Mouse (Mus musculus): ENCODE measurements around the gene Sap30bp. TPM values are rescaled to one million over a fixed set of nuclear protein-coding genes. Genes with fewer than 3 reads are reported as not detected.

Sap30bp gene
- total RNA-seq, 1 experiment: 63.5 TPM

DNA sequence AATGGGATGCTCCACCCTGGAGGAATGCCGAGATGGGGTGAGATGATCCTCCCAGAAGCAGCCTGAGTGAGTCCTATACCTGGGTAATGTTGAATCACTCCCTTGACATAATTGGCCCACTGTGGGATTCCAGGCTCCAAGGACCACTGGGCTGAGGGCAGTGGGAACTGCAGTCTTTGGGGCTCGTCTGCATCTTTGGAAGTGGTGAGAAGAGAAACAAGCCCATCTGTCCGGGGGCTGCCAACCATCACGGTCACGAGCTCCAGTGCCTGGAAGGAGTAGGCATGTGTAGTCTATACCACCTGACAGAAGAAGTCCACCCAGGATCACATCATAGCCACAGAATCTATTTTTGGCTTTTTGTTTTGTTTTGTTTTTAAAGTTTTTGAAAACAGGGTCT is 77.9 kb downstream of the Sap30bp start:
- no peak overlapping the region; the same call in 1 of the 2 replicates for H3K9ac ChIP-seq (ENCODE audit: insufficient read depth, low read depth, low read length, poor library complexity, severe bottlenecking)
- no peak overlapping the region for H3K27ac ChIP-seq (ENCODE audit: insufficient read depth, low read depth, low read length, poor library complexity, severe bottlenecking)
- no peak for DNase-seq (ENCODE audit: low read depth, low spot score)
- H3K36me3 ChIP-seq (ENCODE audit: control insufficient read depth, insufficient read depth, low read length, poor library complexity, severe bottlenecking): peaks cover 35% of the 10 kb centered on the region
- in situ Hi-C loops (cut with MboI; ENCODE audit: low sequenced_read_pairs in 2 of 2, unreplicated experiment in 2 of 2): no loop called here
- no peaks in the 10 kb centered on the region for H3K9me3 ChIP-seq (ENCODE audit: control insufficient read depth, insufficient read depth, low read depth, low read length)
- TF ChIP-seq ZNF384 (IDR thresholded peaks at IDR 0.05; ENCODE audit: low read depth, low read length) (no peak), CHD2 (IDR thresholded peaks at IDR 0.05; ENCODE audit: low read depth, low read length) (no peak), HCFC1 (IDR thresholded peaks at IDR 0.05; ENCODE audit: borderline replicate concordance, insufficient read depth, low read length) (no peak), MAFK (IDR thresholded peaks at IDR 0.05; ENCODE audit: insufficient read depth, low read depth, low read length) (no peak), ZC3H11A (IDR thresholded peaks at IDR 0.05; ENCODE audit: borderline replicate concordance, low read depth, low read length) (no peak)
- peaks cover 2 to 22% of the 10 kb centered on the region in 2 experiments; a peak in 2 of 4 replicates for H3K4me1 ChIP-seq (ENCODE audit: control insufficient read depth in 2 of 2, insufficient read depth in 2 of 2, low read length in 2 of 2, poor library complexity in 1 of 2)
- no peak overlapping the region for H3K4me3 ChIP-seq (ENCODE audit: insufficient read depth in 1 of 2, low read depth in 1 of 2, low read length in 2 of 2, poor library complexity in 1 of 2, severe bottlenecking in 1 of 2)

DNA sequence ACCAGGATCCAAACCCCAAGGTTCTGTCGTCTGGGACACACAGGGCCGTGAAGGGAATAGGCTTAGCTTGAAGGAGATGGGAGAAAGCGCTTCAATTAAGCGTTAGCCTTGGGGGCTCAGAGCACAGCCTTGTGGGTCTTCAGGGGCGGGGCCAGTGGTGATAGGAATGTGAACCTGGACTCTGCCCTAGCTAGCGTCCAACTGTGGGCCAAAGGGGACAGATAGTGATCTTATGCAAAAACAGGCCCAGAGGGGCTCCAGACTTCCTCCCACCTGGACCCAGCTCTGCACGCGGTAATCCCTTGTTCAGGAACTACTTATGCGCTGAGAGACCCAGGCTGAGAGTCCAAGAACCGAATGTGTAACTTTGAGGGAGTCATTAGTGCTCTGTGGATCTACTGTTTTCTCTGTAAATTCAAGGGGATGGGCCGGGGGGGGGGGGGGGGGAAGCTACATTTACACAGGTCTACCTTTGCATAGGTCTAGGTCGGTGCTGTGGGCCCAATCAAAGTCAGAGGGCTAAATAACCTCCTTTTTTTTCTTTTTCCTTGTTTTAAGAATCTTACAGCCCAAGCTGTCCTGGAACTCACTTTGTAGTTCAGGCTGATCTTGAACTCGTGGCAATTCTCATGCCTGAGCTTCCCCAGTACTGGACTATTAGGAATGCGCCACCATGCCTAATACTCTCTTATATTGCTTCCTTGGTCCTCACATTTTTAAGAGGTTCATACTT is 78.6 kb downstream of the Sap30bp start:
- TF ChIP-seq ZNF384 (IDR thresholded peaks at IDR 0.05; ENCODE audit: low read depth, low read length) (no peak), HCFC1 (IDR thresholded peaks at IDR 0.05; ENCODE audit: borderline replicate concordance, insufficient read depth, low read length) (no peak), CHD2 (IDR thresholded peaks at IDR 0.05; ENCODE audit: low read depth, low read length) (no peak), MAFK (IDR thresholded peaks at IDR 0.05; ENCODE audit: insufficient read depth, low read depth, low read length) (no peak), ZC3H11A (IDR thresholded peaks at IDR 0.05; ENCODE audit: borderline replicate concordance, low read depth, low read length) (no peak)
- in situ Hi-C loops (cut with MboI; ENCODE audit: low sequenced_read_pairs in 2 of 2, unreplicated experiment in 2 of 2): no loop called here
- peaks cover 2 to 17% of the 10 kb centered on the region in 2 experiments; a peak in 2 of 4 replicates for H3K4me1 ChIP-seq (ENCODE audit: control insufficient read depth in 2 of 2, insufficient read depth in 2 of 2, low read length in 2 of 2, poor library complexity in 1 of 2)
- peaks cover 35% of the 10 kb centered on the region for H3K36me3 ChIP-seq (ENCODE audit: control insufficient read depth, insufficient read depth, low read length, poor library complexity, severe bottlenecking)
- H3K9me3 ChIP-seq (ENCODE audit: control insufficient read depth, insufficient read depth, low read depth, low read length): no peaks in the 10 kb centered on the region
- H3K27ac ChIP-seq (ENCODE audit: insufficient read depth, low read depth, low read length, poor library complexity, severe bottlenecking): no peak overlapping the region
- no peak for DNase-seq (ENCODE audit: low read depth, low spot score)
- H3K4me3 ChIP-seq (ENCODE audit: insufficient read depth in 1 of 2, low read depth in 1 of 2, low read length in 2 of 2, poor library complexity in 1 of 2, severe bottlenecking in 1 of 2): peak overlapping the region; percentile 78 to 96
- H3K9ac ChIP-seq (ENCODE audit: insufficient read depth, low read depth, low read length, poor library complexity, severe bottlenecking): peak overlapping the region; percentile 92

DNA sequence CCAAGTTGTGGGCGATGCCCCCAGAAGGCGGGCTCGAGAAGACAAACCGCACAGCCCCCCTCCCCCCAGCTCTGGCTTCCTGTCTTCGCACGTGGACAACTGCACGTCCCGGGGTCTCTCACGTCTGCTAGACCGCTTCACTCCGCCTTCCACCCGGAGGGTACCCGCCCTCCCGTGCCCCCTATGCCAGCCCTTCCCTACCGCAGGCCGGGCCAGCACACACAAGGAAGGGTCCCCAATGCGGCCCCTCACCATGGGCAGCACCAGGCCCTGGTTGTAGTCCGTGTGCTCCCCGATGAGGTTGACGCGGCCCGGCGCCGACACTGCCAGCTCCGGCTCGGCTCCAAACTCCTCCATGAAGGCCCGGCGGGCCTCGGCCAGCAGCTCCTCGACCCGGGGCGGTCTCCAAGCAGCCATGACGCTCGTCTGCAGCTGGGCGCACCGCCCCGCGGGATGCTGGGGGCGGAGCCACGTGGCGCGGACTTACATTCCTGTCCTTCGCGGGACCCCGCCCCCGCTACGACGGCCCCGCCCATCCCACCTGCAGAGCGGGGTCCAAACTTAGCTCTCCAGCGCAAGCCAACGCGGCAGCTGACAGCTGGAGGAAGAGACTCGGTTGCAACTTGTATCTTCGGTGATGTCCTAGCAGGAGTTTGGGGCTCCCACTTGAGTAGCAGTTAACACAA is 79.3 kb downstream of the Sap30bp start, which contains the start of gene Galk1:
Galk1 (minus strand) TSS at position 458 of the 686 bp plus-strand sequence.
- peaks cover 2 to 13% of the 10 kb centered on the region in 2 experiments; a peak in 2 of 4 replicates for H3K4me1 ChIP-seq (ENCODE audit: control insufficient read depth in 2 of 2, insufficient read depth in 2 of 2, low read length in 2 of 2, poor library complexity in 1 of 2)
- peak; percentile 91 for DNase-seq (ENCODE audit: low read depth, low spot score)
- peak within 1 kb of the TSS; percentile 92 for H3K9ac ChIP-seq (ENCODE audit: insufficient read depth, low read depth, low read length, poor library complexity, severe bottlenecking)
- in situ Hi-C loops (cut with MboI; ENCODE audit: low sequenced_read_pairs in 2 of 2, unreplicated experiment in 2 of 2): no loop called here
- no peak for TF ChIP-seq ZC3H11A (IDR thresholded peaks at IDR 0.05; ENCODE audit: borderline replicate concordance, low read depth, low read length)
- no peak for TF ChIP-seq ZNF384 (IDR thresholded peaks at IDR 0.05; ENCODE audit: low read depth, low read length)
- TF ChIP-seq MAFK (IDR thresholded peaks at IDR 0.05; ENCODE audit: insufficient read depth, low read depth, low read length): no peak
- no peak for TF ChIP-seq CHD2 (IDR thresholded peaks at IDR 0.05; ENCODE audit: low read depth, low read length)
- no peak for TF ChIP-seq HCFC1 (IDR thresholded peaks at IDR 0.05; ENCODE audit: borderline replicate concordance, insufficient read depth, low read length)
- peaks cover 31% of the 10 kb centered on the region for H3K36me3 ChIP-seq (ENCODE audit: control insufficient read depth, insufficient read depth, low read length, poor library complexity, severe bottlenecking)
- H3K9me3 ChIP-seq (ENCODE audit: control insufficient read depth, insufficient read depth, low read depth, low read length): no peaks in the 10 kb centered on the region
- H3K27ac ChIP-seq (ENCODE audit: insufficient read depth, low read depth, low read length, poor library complexity, severe bottlenecking): peak within 1 kb of the TSS; percentile 61; the same call in 1 of the 2 replicates
- peak within 1 kb of the TSS; percentile 78 to 96 for H3K4me3 ChIP-seq (ENCODE audit: insufficient read depth in 1 of 2, low read depth in 1 of 2, low read length in 2 of 2, poor library complexity in 1 of 2, severe bottlenecking in 1 of 2)

DNA sequence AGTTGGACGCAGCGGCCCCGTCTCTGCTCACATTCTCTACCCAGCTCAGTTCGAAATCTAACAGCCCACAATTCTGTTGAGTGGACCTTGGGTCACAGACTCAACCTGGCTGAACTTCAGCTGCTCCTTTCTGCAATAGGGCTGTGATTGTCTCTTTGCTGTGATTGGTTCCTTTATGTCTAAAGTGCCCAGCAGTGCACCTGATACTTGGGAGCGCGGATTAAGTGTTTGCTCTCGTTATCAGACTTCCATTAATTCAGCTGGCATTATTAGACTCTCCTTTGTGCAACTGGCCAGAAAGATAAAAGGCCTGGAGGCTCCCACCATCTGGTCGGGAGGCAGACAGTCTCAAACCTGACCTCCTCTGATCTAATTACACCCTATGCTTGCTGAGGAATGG is 81.7 kb downstream of the Sap30bp start:
- in situ Hi-C loops (cut with MboI; ENCODE audit: low sequenced_read_pairs in 2 of 2, unreplicated experiment in 2 of 2): no loop called here
- H3K9me3 ChIP-seq (ENCODE audit: control insufficient read depth, insufficient read depth, low read depth, low read length): no peaks in the 10 kb centered on the region
- H3K4me3 ChIP-seq (ENCODE audit: insufficient read depth in 1 of 2, low read depth in 1 of 2, low read length in 2 of 2, poor library complexity in 1 of 2, severe bottlenecking in 1 of 2): no peak overlapping the region
- TF ChIP-seq CHD2 (IDR thresholded peaks at IDR 0.05; ENCODE audit: low read depth, low read length) (no peak), MAFK (IDR thresholded peaks at IDR 0.05; ENCODE audit: insufficient read depth, low read depth, low read length) (no peak), ZNF384 (IDR thresholded peaks at IDR 0.05; ENCODE audit: low read depth, low read length) (no peak), ZC3H11A (IDR thresholded peaks at IDR 0.05; ENCODE audit: borderline replicate concordance, low read depth, low read length) (no peak)
- H3K36me3 ChIP-seq (ENCODE audit: control insufficient read depth, insufficient read depth, low read length, poor library complexity, severe bottlenecking): peaks cover 10% of the 10 kb centered on the region
- H3K27ac ChIP-seq (ENCODE audit: insufficient read depth, low read depth, low read length, poor library complexity, severe bottlenecking): no peak overlapping the region
- peaks cover 2 to 13% of the 10 kb centered on the region in 2 experiments; a peak in 2 of 4 replicates for H3K4me1 ChIP-seq (ENCODE audit: control insufficient read depth in 2 of 2, insufficient read depth in 2 of 2, low read length in 2 of 2, poor library complexity in 1 of 2)
- no peak for DNase-seq (ENCODE audit: low read depth, low spot score)
- no peak overlapping the region for H3K9ac ChIP-seq (ENCODE audit: insufficient read depth, low read depth, low read length, poor library complexity, severe bottlenecking)

Other genes with a start within 250 kb of the Sap30bp start
- 16.3 and 24.4 TPM in 2 replicates for gene Grb2, start 224.7 kb upstream of the Sap30bp start, total RNA-seq (2012; rRNA removed)
- gene Tmem94, start 167.8 kb upstream of the Sap30bp start, total RNA-seq (2012; rRNA removed): 17.7 and 32.1 TPM in 2 replicates
- 9.6 and 10.5 TPM in 2 replicates for gene Caskin2, start 119.6 kb upstream of the Sap30bp start, total RNA-seq (2012; rRNA removed)
- 63.6 and 64.4 TPM in 2 replicates for gene Tsen54, start 118.6 kb upstream of the Sap30bp start, total RNA-seq (2012; rRNA removed)
- 96.5 and 145 TPM in 2 replicates for gene Llgl2, start 109.2 kb upstream of the Sap30bp start, total RNA-seq (2012; rRNA removed)
- gene Myo15b, start 74.9 kb upstream of the Sap30bp start, total RNA-seq (2012; rRNA removed): 4.6 and 7.7 TPM in 2 replicates
- gene Smim5, start 33.3 kb upstream of the Sap30bp start, total RNA-seq (2012; rRNA removed): 0.67 TPM in 1 of 2 replicates, not detected in the other
- 0.45 TPM in 1 of 2 replicates, not detected in the other for gene Smim6, start 21.3 kb upstream of the Sap30bp start, total RNA-seq (2012; rRNA removed)
- 28.0 and 40.8 TPM in 2 replicates for gene Recql5, start 195 bp downstream of the Sap30bp start, total RNA-seq (2012; rRNA removed)
- 9.6 and 26.3 TPM in 2 replicates for gene Itgb4, start 41.4 kb downstream of the Sap30bp start, total RNA-seq (2012; rRNA removed)
- gene Galk1, start 79.4 kb downstream of the Sap30bp start, total RNA-seq (2012; rRNA removed): 144 and 195 TPM in 2 replicates
- 504 and 729 TPM in 2 replicates for gene H3f3b, start 94.7 kb downstream of the Sap30bp start, total RNA-seq (2012; rRNA removed)
- gene Unk, start 97.0 kb downstream of the Sap30bp start, total RNA-seq (2012; rRNA removed): 32.5 and 39.6 TPM in 2 replicates
- 13.3 and 14.2 TPM in 2 replicates for gene Unc13d, start 144.7 kb downstream of the Sap30bp start, total RNA-seq (2012; rRNA removed)
- gene Wbp2, start 153.7 kb downstream of the Sap30bp start, total RNA-seq (2012; rRNA removed): 16.9 and 20.1 TPM in 2 replicates
- 2.0 and 3.3 TPM in 2 replicates for gene Trim47, start 193.9 kb downstream of the Sap30bp start, total RNA-seq (2012; rRNA removed)
- gene Trim65, start 197.8 kb downstream of the Sap30bp start, total RNA-seq (2012; rRNA removed): 0.31 and 0.42 TPM in 2 replicates
- gene Mrpl38, start 205.6 kb downstream of the Sap30bp start, total RNA-seq (2012; rRNA removed): 81.1 and 81.3 TPM in 2 replicates
- gene Fbf1, start 234.9 kb downstream of the Sap30bp start, total RNA-seq (2012; rRNA removed): 29.4 and 32.1 TPM in 2 replicates